Mouse (Mus musculus) stomach, embryonic 15.5 days (tissue): ENCODE results near the gene Camta1. TPM values are rescaled to one million over a fixed set of nuclear protein-coding genes. Genes with fewer than 3 reads are reported as not detected.
A peak's percentile ranks its signal among the peaks of the same experiment; 100 is the strongest.

Experiments used
- ATAC-seq: fragments of 200-750 bp; cut with Nextera tagmentation; 2 replicates; pipeline ENCODE4 v1.8.0; 2017; ENCODE audit warnings: low read depth, moderate number of reproducible peaks, moderate TSS enrichment; ENCODE audit not compliant: insufficient read depth, low FRiP score
- H3K27ac ChIP-seq: fragments of 300-500 bp; sonication (generic); 2 replicates; pipeline ENCODE4 v1.5.1; 2015; ENCODE audit warnings: mild to moderate bottlenecking, inconsistent platforms
- H3K27me3 ChIP-seq: fragments of 300-500 bp; sonication (generic); replicated peaks from 2 replicates; pipeline ENCODE4 v1.6.1; 2015; ENCODE audit warnings: inconsistent platforms
- H3K36me3 ChIP-seq: fragments of 300-500 bp; sonication (generic); 2 replicates; pipeline ENCODE4 v1.6.1; 2015; ENCODE audit warnings: inconsistent platforms
- H3K4me1 ChIP-seq: fragments of 300-500 bp; sonication (generic); 2 replicates; pipeline ENCODE4 v1.6.1; 2015; ENCODE audit warnings: inconsistent platforms
- H3K4me2 ChIP-seq: fragments of 300-500 bp; sonication (generic); 2 replicates; pipeline ENCODE4 v1.6.1; 2015; ENCODE audit warnings: mild to moderate bottlenecking, inconsistent platforms
- H3K4me3 ChIP-seq: fragments of 300-500 bp; sonication (generic); replicated peaks from 2 replicates; pipeline ENCODE4 v1.5.1; 2015; ENCODE audit warnings: inconsistent platforms
- H3K9ac ChIP-seq: fragments of 300-500 bp; sonication (generic); 2 replicates; pipeline ENCODE4 v1.6.1; 2015; ENCODE audit warnings: inconsistent platforms
- H3K9me3 ChIP-seq: fragments of 300-500 bp; sonication (generic); 2 replicates; pipeline ENCODE4 v1.6.1; 2016; ENCODE audit warnings: inconsistent platforms
- WGBS: fragments of 180-500 bp; shearing (Covaris S2); methylation state at CpG from one replicate; pipeline ENCODE4 v1.1.7; 2015; 5-methylcytosine and 5-hydroxymethylcytosine counted together
- polyA plus RNA-seq: library from polyadenylated mRNA; unstranded; fragments of >200 nt; fragmentation: Nextera tagmentation; extraction: Ambion mirVana; gene quantifications from 2 replicates; pipeline ENCODE4 v1.2.1, GENCODE M21; 2015

Camta1 gene
- polyA plus RNA-seq, 1 experiment from 2014 or later = 63.7 TPM

- ATAC-seq = no peak
- no peak overlapping the region for H3K4me2 ChIP-seq
Observed at GRCm38 (mm10) chr4:151408246-151408645, 453.4 kb downstream of the Camta1 start.

GRCm38 (mm10) chr4:151407129-151407528, 454.5 kb downstream of the Camta1 start:
- Histone ChIP-seq H3K27ac (no peak overlapping the region), H3K4me3 (no peak overlapping the region), H3K9me3 (no peaks in the 10 kb centered on the region), H3K36me3 (no peaks in the 10 kb centered on the region), H3K4me1 (peaks cover 3% of the 10 kb centered on the region), H3K4me2 (no peak overlapping the region), H3K9ac (no peak overlapping the region), H3K27me3 (no peaks in the 10 kb centered on the region)
- 92% methylated on average over 2 of the region's 2 CpGs for whole genome bisulfite sequencing
- no peak for ATAC-seq

More at GRCm38 (mm10) chr4:151408246-151408645, 453.4 kb downstream of the Camta1 start:
- no peak overlapping the region for H3K9ac ChIP-seq
- H3K36me3 ChIP-seq = no peaks in the 10 kb centered on the region
- no peaks in the 10 kb centered on the region for H3K27me3 ChIP-seq
- WGBS = 84% methylated on average over 4 of the region's 4 CpGs
- H3K27ac ChIP-seq = no peak overlapping the region
- peaks cover 5% of the 10 kb centered on the region for H3K4me1 ChIP-seq
- no peaks in the 10 kb centered on the region for H3K9me3 ChIP-seq
- no peak overlapping the region for H3K4me3 ChIP-seq

- no peaks in the 10 kb centered on the region for H3K9me3 ChIP-seq
- no peaks in the 10 kb centered on the region for H3K27me3 ChIP-seq
- no peak for ATAC-seq
- H3K4me3 ChIP-seq = no peak overlapping the region
- H3K36me3 ChIP-seq = no peaks in the 10 kb centered on the region
- H3K4me1 ChIP-seq = no peaks in the 10 kb centered on the region
- no peak overlapping the region for H3K9ac ChIP-seq
- no peak overlapping the region for H3K27ac ChIP-seq
- WGBS = 54% methylated on average over 17 of the region's 17 CpGs
- H3K4me2 ChIP-seq = no peak overlapping the region
Observed at GRCm38 (mm10) chr4:151404581-151405256, 457.0 kb downstream of the Camta1 start.

GRCm38 (mm10) chr4:151401685-151402397, 459.8 kb downstream of the Camta1 start:
- no peaks in the 10 kb centered on the region for H3K4me1 ChIP-seq
- no peaks in the 10 kb centered on the region for H3K27me3 ChIP-seq
- no peak overlapping the region for H3K9ac ChIP-seq
- no peak overlapping the region for H3K27ac ChIP-seq
- H3K36me3 ChIP-seq = no peaks in the 10 kb centered on the region
- no peak overlapping the region for H3K4me2 ChIP-seq
- H3K9me3 ChIP-seq = no peaks in the 10 kb centered on the region
- peak; percentile 39; the same call in 1 of the 2 replicates for ATAC-seq
- 80% methylated on average over 22 of the region's 22 CpGs for WGBS
- H3K4me3 ChIP-seq = no peak overlapping the region

- Histone ChIP-seq H3K27me3 (no peaks in the 10 kb centered on the region), H3K9me3 (no peaks in the 10 kb centered on the region), H3K4me1 (no peaks in the 10 kb centered on the region), H3K4me3 (no peak overlapping the region), H3K27ac (no peak overlapping the region), H3K9ac (no peak overlapping the region), H3K4me2 (no peak overlapping the region), H3K36me3 (no peaks in the 10 kb centered on the region)
- WGBS = 82% methylated on average over 7 of the region's 7 CpGs
- no peak for ATAC-seq
Observed at GRCm38 (mm10) chr4:151396536-151396935, 465.1 kb downstream of the Camta1 start.

- WGBS = 71% methylated on average over 11 of the region's 11 CpGs
- Histone ChIP-seq H3K4me3 (no peak overlapping the region), H3K4me2 (no peak overlapping the region), H3K9me3 (no peaks in the 10 kb centered on the region), H3K27ac (no peak overlapping the region), H3K36me3 (no peaks in the 10 kb centered on the region), H3K27me3 (no peaks in the 10 kb centered on the region), H3K9ac (no peak overlapping the region), H3K4me1 (0 out of 2 replicates have a peak, but pooled peaks cover 12% of the 10 kb centered on the region)
- ATAC-seq = no peak
Observed at GRCm38 (mm10) chr4:151389345-151389744, 472.3 kb downstream of the Camta1 start.

- H3K27me3 ChIP-seq = no peaks in the 10 kb centered on the region
- H3K9ac ChIP-seq = no peak overlapping the region
- no peak; the same call in 1 of the 2 replicates for ATAC-seq
- peak overlapping the region; percentile 75 for H3K4me2 ChIP-seq
- under 1% methylated on average over 24 of the region's 24 CpGs for WGBS
- no peak overlapping the region for H3K27ac ChIP-seq
- H3K4me1 ChIP-seq = 0 out of 2 replicates have a peak, but pooled peaks cover 12% of the 10 kb centered on the region
- no peaks in the 10 kb centered on the region for H3K9me3 ChIP-seq
- H3K4me3 ChIP-seq = peak overlapping the region; percentile 42
- no peaks in the 10 kb centered on the region for H3K36me3 ChIP-seq
Observed at GRCm38 (mm10) chr4:151386701-151387451, 474.8 kb downstream of the Camta1 start.

GRCm38 (mm10) chr4:151385985-151386700, 475.5 kb downstream of the Camta1 start:
- peak; percentile 50; the same call in 1 of the 2 replicates for ATAC-seq
- no peaks in the 10 kb centered on the region for H3K36me3 ChIP-seq
- H3K4me3 ChIP-seq = peak overlapping the region; percentile 42
- no peaks in the 10 kb centered on the region for H3K27me3 ChIP-seq
- 10% methylated on average over 12 of the region's 12 CpGs for WGBS
- 0 out of 2 replicates have a peak, but pooled peaks cover 12% of the 10 kb centered on the region for H3K4me1 ChIP-seq
- H3K9me3 ChIP-seq = no peaks in the 10 kb centered on the region
- peak overlapping the region; percentile 75 for H3K4me2 ChIP-seq
- H3K27ac ChIP-seq = no peak overlapping the region
- no peak overlapping the region for H3K9ac ChIP-seq

- H3K4me2 ChIP-seq = no peak overlapping the region
- H3K4me1 ChIP-seq = no peaks in the 10 kb centered on the region
- H3K9me3 ChIP-seq = no peaks in the 10 kb centered on the region
- H3K9ac ChIP-seq = no peak overlapping the region
- no peak for ATAC-seq
- no peaks in the 10 kb centered on the region for H3K36me3 ChIP-seq
- WGBS = 50% methylated on average over 1 of the region's 1 CpGs
- H3K27me3 ChIP-seq = no peaks in the 10 kb centered on the region
- no peak overlapping the region for H3K27ac ChIP-seq
- H3K4me3 ChIP-seq = no peak overlapping the region
Observed at GRCm38 (mm10) chr4:151377731-151378130, 483.9 kb downstream of the Camta1 start.

- Histone ChIP-seq H3K27me3 (no peaks in the 10 kb centered on the region), H3K9ac (no peak overlapping the region), H3K27ac (no peak overlapping the region), H3K4me1 (no peaks in the 10 kb centered on the region), H3K4me2 (no peak overlapping the region), H3K4me3 (no peak overlapping the region), H3K36me3 (no peaks in the 10 kb centered on the region), H3K9me3 (no peaks in the 10 kb centered on the region)
- 91% methylated on average over 26 of the region's 26 CpGs for WGBS
- ATAC-seq = no peak
Observed at GRCm38 (mm10) chr4:151376234-151376633, 485.4 kb downstream of the Camta1 start.

- ATAC-seq = no peak
- 56% methylated on average over 12 of the region's 12 CpGs for WGBS
- no peak overlapping the region for H3K9ac ChIP-seq
- H3K27me3 ChIP-seq = no peaks in the 10 kb centered on the region
- H3K36me3 ChIP-seq = no peaks in the 10 kb centered on the region
- H3K27ac ChIP-seq = no peak overlapping the region
- H3K4me2 ChIP-seq = no peak overlapping the region
- no peaks in the 10 kb centered on the region for H3K9me3 ChIP-seq
- H3K4me3 ChIP-seq = no peak overlapping the region
- no peaks in the 10 kb centered on the region for H3K4me1 ChIP-seq
Observed at GRCm38 (mm10) chr4:151372855-151373566, 488.7 kb downstream of the Camta1 start.
